Mouse (Mus musculus) large intestine, adult 2 months (tissue): ENCODE data around the gene Sema4a. TPM values are rescaled to one million over a fixed set of nuclear protein-coding genes. Genes with fewer than 3 reads are reported as not detected.
"Not testable (repeated sequence)": the region's sequence is repeated elsewhere in the genome, so short reads cannot be mapped to it uniquely, and the experiment has no call there.

Experiments used
- DNase-seq: peaks from one replicate; pipeline ENCODE4 v3.0.0-alpha.2; 2012; ENCODE audit warnings: low read depth, low spot score
- WGBS: fragments of 180-500 bp; shearing (Covaris S2); methylation state at CpG from one replicate; pipeline ENCODE4 v1.1.7; 2018; 5-methylcytosine and 5-hydroxymethylcytosine counted together
- polyA plus RNA-seq: library from polyadenylated mRNA; depleted of rRNA; stranded (reverse); fragments of >200 nt; gene quantifications from 2 replicates; pipeline ENCODE4 v1.2.3, GENCODE M21; 2012

Gene Sema4a
- polyA plus RNA-seq, 1 experiment = 221 TPM

GRCm38 (mm10) chr3:88439582-88439981, 21.4 kb downstream of the Sema4a start:
- WGBS = 85% methylated on average over 4 of the region's 4 CpGs
- DNase-seq = no peak

DNA sequence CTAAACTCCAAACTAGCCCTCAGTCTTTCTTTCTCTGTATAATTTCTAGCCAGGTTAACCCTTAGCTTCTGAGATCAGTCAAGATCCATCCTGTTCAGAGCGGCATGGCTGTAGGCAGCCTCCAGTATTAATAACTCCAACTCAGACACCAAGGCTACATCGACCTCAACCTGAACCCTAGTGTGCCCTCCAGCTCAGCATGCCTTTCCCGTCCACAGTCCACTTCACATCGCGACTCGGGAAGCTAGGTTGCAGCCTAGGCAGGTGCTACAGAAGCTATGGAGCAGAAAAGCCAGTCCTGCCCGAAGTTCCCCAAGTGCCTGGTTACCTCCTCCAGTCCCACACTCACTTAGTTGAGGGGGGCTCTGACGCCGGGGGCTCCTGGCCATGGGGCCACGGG, 23.5 kb downstream of the Sema4a start:
- 87% methylated on average over 10 of the region's 10 CpGs for WGBS
- DNase-seq = no peak

DNA sequence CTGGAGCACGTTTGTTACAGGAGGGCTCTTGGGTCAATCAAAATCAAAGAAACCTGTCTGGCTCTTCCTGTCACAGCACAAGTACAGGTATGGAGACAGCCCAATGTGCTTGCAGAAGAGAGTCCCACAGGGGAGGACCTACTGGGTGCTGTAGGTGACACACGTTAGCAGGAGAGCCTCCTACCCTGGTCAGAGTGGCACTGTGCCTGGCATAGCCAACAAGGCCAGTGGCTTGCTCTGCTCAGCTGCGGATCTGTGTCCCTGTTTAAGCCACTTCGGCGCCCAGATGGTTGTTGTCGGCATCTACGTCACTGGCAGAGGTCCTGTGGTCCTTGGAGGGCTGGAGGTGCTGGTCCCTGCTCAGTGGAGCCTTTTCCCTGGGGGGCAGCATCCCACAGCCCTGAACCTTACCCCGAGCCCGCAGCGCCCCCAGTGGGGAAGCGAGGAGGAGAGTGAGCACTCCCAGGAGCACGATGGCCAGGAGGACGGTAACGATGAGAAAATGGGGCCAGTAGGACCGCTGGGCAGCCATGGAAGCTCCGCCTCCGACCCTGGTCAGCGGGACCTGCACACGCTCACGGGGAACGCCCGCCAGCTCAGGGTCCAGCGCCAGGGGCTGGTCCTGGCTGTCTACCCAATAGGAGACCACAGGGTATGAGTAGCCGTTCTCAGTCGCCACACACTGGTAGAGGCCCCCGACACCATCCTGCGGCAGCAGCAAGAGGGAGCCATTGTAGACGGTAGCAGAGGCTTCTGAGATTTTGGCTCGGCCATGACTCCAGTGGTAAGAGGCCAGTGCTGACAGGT, 24.4 kb downstream of the Sema4a start:
- 62% methylated on average over 29 of the region's 29 CpGs for WGBS
- no peak for DNase-seq

DNA sequence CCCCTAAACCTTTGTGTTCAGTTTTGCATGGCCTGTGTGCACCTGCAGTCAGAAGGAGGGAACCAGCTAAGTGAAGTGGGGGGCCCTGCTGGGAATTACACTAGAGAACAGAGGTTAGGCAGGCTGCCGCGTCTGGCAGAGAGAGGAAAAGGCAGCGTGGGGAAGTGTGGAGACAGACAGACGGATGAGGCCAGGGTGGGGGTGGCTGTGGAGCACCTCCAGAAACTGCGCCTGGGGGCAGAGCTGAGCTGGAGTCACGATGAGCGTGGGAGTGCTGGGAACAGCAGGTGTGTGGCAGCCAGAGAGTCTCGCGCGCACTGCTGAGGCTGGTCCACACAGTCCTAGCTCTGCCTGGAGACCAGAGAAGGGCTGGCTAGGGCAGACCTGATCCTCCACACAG, 25.5 kb downstream of the Sema4a start:
- WGBS = 79% methylated on average over 10 of the region's 10 CpGs
- DNase-seq = no peak

DNA sequence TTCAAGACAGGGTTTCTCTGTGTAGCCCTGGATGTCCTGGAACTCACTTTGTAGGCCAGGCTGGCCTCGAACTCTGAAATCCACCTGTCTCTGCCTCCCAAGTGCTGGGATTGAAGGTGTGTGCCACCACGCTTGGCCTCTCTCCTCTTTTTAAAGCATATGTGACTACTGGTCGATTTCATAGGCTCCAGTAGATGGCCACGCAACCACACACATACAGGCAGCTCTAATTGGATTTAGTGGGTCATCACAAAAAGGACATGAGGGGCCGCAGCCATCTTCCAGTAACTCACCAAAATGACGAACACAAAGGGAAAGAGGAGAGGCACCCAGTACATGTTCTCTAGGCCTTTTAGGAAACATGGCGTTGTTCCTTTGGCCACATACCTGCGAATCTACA, 32.3 kb downstream of the Sema4a start:
- WGBS = 75% methylated on average over 8 of the region's 8 CpGs
- DNase-seq = not testable (repeated sequence)

- DNase-seq = no peak
- WGBS = 60% methylated on average over 4 of the region's 4 CpGs
These were observed 33.6 kb downstream of the Sema4a start for GRCm38 (mm10) chr3:88427342-88427905.

- no peak for DNase-seq
- WGBS = 59% methylated on average over 10 of the region's 10 CpGs
These were observed 35.1 kb downstream of the Sema4a start for GRCm38 (mm10) chr3:88425708-88426420.

DNA sequence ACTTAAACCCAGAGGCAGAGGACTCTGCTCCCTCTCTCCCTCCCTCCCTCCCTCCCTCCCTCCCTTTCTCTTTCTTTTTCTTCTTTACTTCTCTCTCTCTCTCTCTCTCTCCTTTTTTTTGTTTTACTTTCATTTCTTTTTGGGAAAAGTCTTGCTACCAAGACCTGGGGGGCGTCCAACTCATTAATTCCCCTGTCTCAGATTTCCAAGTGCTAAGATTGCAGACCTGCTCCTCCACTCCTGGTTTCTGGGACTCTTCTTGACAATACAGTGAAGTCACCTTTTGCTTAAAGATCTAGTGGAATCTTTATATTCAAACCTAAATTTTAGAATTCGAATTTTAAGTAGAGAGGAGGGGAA, 35.7 kb downstream of the Sema4a start:
- WGBS = 5% methylated on average over 2 of the region's 2 CpGs

DNA sequence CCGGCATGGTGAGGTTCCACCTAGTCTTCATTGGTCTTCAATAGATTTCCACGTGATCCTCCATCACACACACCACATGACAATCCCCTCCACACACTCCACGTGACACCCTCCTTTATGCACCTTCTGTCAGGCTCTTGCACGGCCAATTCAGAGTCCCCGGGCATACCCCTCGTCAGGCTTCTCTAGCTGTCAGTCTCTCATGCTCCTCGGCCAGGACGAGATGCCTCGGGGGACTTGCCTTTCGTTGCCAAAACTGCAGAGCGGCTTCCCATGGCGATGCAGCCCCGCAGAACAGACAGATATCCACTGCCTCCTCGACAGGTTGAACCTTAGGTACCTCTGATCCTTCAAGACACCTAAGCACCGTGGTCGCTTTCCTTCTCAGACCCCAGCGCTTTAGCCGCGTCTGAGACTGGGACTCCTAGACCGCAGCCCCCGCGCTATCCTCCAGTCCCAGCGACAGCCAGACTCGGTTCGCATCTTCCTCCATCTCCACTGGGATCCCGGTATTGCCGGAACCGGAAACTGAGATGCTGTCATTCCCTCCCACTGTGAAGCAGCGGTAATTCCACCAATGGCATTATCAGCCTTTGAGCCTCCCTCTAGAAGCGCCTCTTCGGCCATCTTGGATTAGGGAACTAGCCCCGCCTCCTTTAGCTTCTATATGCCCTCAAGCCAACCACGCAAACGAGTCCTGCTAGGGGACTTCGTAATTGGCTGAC, 36.2 kb downstream of the Sema4a start, which contains the start of gene Slc25a44:
Gene Slc25a44, minus strand, starts transcription at position 535 of the 725 bp plus-strand sequence.
- WGBS = under 1% methylated on average over 35 of the region's 35 CpGs
- DNase-seq = peak; percentile 99

More for the DNA sequence above, 35.7 kb downstream of the Sema4a start:
- DNase-seq = no peak

DNA sequence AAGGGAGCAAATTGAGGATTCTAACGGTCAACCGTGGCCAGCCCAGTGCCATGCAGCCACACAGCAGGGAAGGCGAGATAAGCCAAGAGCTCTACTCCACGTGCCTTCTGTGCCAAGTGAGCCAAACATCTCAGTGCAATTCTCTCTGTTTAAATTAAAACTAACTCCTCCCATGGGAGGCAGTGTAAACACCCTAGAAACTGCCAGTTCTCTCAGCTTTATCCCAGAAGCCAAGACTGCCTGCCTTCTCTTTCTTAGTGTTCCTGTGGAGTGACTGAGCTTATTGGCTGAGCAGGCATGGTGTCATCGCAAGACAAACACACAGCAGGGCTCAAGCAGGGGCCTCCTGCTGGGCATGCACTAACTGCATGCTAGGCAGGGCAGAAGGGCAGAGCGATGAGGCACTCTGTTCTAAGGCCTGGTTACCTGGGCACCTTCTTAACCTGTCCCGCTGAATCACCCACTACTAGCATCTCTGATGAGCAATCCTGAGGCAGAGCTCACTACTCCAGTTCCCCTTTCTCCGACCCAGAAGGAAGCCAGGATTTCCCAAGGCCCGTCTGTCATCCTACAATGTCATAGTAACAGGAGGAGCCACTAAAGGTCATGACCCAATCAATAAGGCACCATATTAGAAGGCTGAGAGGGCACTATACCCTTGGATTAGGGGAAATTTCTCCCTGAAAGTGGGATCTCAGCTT, 38.8 kb downstream of the Sema4a start:
- 21% methylated on average over 9 of the region's 9 CpGs for WGBS
- DNase-seq = no peak

DNA sequence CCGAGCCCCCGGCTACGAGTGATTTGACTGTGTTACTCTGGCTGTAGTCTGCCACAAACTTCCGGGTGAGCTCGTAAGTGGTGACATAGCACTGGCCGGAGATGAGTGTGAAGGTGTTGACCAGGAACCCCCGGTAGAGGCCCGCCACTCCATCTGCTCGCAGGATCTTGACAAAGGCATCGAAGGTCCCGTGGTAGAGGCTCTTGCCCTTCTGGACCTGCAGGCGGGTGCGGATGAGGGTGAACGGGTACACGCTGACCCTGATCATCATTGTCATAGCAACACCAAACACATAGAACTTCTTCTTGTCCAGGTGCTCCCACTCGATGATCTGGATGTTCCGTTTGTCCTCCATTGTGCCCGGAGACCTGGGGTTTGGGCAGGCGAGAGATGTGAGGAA, 40.2 kb downstream of the Sema4a start:
- no peak for DNase-seq
- 93% methylated on average over 19 of the region's 19 CpGs for WGBS

DNA sequence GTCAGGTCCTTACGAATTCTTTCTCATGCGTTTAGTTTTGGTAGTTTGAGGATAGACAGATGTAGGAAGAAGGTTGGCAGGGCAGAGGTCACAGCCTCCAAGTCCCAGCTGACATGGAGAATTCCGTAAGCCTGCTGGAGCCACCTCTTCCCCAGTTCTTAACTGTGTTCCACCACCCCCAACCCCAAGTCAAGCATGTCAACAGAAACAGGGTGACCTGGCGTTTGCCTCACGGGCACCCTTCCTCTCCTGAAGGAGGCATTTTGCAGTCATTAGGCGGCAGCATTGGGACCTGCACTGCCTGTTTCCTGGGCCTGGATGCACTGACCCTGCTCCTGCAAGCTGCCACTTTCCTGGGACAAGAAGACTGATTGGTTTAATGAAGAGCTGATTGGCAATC, 43.0 kb downstream of the Sema4a start:
- WGBS = 80% methylated on average over 6 of the region's 6 CpGs

DNA sequence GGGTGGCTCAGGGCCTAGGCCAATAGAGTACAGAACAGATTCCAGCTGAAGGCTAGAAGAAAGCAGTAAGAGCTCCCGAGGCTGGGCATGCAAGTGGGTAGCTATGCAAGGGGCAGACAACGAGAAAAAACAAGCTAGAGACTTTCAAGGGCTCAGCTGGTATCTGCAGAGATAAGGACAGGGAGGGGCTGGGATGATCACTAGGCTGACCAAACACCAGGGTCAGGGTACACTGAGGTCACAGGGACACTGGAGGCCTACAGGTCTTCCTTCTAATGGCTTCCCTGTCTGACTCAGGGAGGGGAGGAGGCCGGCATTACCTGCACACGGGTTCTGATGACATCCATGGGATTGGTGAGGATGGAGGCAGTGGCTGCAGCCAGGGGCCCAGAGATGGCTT, 45.3 kb downstream of the Sema4a start:
- 36% methylated on average over 4 of the region's 4 CpGs for WGBS
- no peak for DNase-seq

More for the DNA sequence above, 43.0 kb downstream of the Sema4a start:
- no peak for DNase-seq

DNA sequence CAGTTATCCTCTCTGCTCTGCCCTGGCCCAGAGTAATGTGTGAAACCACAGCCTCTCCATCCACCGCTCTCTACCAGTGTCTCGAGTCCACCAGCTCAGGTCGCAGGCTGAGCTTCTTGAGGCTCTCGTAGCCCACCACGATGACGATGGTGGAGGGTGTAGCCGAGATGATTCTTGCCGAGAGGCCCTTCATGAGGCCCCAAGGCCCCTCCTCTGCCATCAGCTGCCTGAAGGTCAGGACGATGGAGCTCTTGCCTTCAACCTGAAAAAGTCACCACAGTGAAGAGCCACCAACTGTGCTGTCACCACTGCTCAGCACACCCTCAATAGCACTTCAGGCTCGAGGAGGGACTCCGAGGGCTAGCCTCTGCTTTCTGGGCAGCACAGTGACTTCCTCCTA, 48.3 kb downstream of the Sema4a start:
- no peak for DNase-seq
- 81% methylated on average over 11 of the region's 11 CpGs for WGBS

DNA sequence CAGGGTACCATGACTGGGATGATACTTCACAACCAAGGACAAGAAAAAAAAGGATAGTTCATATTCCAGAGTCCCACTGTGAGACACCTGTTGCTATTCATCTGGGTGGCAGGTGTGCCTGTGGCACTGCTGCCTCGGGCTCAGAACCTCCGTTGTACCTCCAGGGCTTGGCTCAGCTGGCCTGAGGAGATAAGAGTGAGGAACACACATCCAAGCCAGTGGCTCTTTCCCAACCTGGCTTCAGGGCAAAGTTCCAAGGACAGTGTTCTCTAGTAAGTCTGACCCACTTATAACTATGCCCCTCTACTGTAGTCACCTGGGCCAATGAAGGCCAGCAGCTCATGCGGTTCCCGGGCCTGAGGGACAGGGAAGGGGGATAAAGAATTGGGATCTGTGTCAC, 49.3 kb downstream of the Sema4a start:
- 72% methylated on average over 4 of the region's 4 CpGs for WGBS
- DNase-seq = no peak

- 17% methylated on average over 7 of the region's 7 CpGs for WGBS
- DNase-seq = no peak
These were observed 50.3 kb downstream of the Sema4a start for GRCm38 (mm10) chr3:88410645-88411031.

DNA sequence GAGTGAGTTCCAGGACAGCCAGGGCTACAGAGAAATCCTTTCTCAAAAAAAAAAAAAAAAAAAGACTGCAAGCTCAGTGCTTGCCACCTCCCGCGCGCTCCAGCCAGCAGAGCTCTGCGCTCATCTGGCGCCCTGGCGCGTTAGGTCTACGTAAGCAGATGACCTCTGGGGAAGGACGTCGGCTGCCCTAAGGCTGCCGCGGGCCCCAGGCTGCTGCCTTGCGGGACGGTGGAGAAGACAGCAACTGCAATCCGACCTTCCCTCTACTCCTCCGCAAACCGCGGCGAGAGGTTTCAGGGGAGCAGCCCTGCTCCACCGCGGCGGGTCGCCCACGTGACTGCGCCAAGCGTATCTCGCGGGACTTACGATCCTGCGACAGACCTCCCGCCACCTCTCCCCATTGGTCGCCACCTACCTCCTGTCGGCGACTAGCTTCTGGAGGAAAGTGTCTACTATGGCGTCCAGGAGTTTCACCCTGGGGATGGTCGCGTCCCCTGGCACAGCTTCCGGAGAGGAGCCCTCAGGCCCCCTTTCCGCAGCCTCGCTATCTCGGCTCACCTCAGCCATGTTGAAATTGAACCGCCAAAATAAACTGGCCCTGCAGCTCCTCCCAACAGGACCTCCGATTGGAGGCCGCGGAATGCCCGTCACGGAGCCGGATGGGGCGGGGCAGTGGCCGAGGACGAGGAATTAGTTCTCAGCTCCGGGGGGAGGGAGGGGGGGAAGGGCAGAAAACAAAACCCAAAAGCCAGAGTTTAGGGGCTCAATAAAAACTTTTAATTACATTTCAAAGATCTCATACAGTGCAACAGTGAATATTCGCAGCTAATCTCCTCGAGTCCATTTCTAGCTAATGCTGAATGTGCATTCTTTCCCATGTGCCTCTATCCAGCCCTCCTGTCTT, 51.0 kb downstream of the Sema4a start, which contains the start of gene Pmf1:
Gene Pmf1, minus strand, starts transcription at position 591 of the 904 bp plus-strand sequence.
- peak; percentile 81 for DNase-seq
- under 1% methylated on average over 54 of the region's 54 CpGs for WGBS

DNA sequence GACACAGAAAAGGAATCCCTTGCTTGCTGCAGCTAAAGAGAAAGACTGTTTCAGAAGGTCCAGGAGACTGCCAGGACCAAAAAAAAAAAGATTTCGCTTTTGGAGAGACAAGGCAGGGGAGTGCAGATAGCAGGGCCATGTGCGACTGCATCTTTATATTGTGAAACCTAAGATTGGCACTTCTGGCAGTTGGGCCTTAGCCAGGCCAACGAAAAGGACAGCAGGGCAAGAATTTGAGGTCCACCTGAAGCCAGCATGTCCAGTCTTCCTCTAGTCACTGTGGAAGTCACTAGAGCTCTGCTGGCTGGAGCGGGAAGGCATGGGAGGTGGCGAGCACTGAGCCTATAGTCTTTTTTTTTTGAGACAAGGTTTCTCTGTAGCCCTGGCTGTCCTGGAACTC, 52.0 kb downstream of the Sema4a start:
- DNase-seq = no peak
- 34% methylated on average over 5 of the region's 5 CpGs for WGBS
